In genomic region chr11:118317129-118317528, GRCm38 (mm10) we compare ENCODE assay signal across 9 mouse cellular contexts. TPM values are rescaled to one million over a fixed set of nuclear protein-coding genes. Genes with fewer than 3 reads are reported as not detected.
A peak's percentile ranks its signal among the peaks of the same experiment; 100 is the strongest.
DNase-seq lines count a peak whose midpoint lies in the region; ATAC-seq and TF ChIP-seq lines count a peak whose summit lies in the region.
"Had no signal": no experiment of that assay in that cellular context is flagged by ENCODE, and none has a peak within 500 bp of the region (broad histone marks: within the 10 kb centered on the region; RNA-seq: fewer than 3 reads in every experiment).

No protein-coding gene starts in this region.

- no peaks in the 10 kb centered on the region for H3K4me1 ChIP-seq in ES-Bruce4 (ENCODE audit: control insufficient read depth, insufficient read depth, low read length)
- peaks cover 9% of the 10 kb centered on the region for H3K4me1 ChIP-seq in forebrain, embryonic 13.5 days
- no peaks in the 10 kb centered on the region for H3K4me1 ChIP-seq in liver, postnatal 0 days (ENCODE audit: insufficient read depth)
- H3K4me1 ChIP-seq: lung, embryonic 15.5 days had no signal

- no peak for TF ChIP-seq POLR2A in ES-Bruce4 (IDR thresholded peaks at IDR 0.05; ENCODE audit: insufficient read depth, low read length)

- no peaks in the 10 kb centered on the region for H3K36me3 ChIP-seq in ES-Bruce4 (ENCODE audit: control insufficient read depth, insufficient read depth, low read length, poor library complexity, severe bottlenecking)
- H3K36me3 ChIP-seq in forebrain, embryonic 13.5 days (ENCODE audit: poor library complexity, severe bottlenecking): peaks cover 42% of the 10 kb centered on the region
- no peaks in the 10 kb centered on the region for H3K36me3 ChIP-seq in liver, postnatal 0 days (replicated peaks; ENCODE audit: insufficient read depth, low read length)

- 32% methylated on average over 7 of the region's 7 CpGs for WGBS in forebrain, embryonic 13.5 days
- WGBS in liver, postnatal 0 days (ENCODE audit: insufficient replicate concordance): 25% methylated on average over 7 of the region's 7 CpGs

- no peaks in the 10 kb centered on the region for H3K27me3 ChIP-seq in ES-Bruce4 (ENCODE audit: control insufficient read depth, insufficient read depth, low read length, poor library complexity, severe bottlenecking)
- no peaks in the 10 kb centered on the region for H3K27me3 ChIP-seq in forebrain, embryonic 13.5 days
- H3K27me3 ChIP-seq in liver, postnatal 0 days (ENCODE audit: insufficient read depth, low read length): no peaks in the 10 kb centered on the region
- H3K27me3 ChIP-seq: lung, embryonic 15.5 days had no signal

- H3K4me2 ChIP-seq in forebrain, embryonic 13.5 days: no peak overlapping the region
- H3K4me2 ChIP-seq in liver, postnatal 0 days (ENCODE audit: low read depth, low read length): no peak overlapping the region
- H3K4me2 ChIP-seq: lung, embryonic 15.5 days had no signal

- no peak overlapping the region for H3K27ac ChIP-seq in ES-Bruce4 (ENCODE audit: insufficient read depth, low read length)
- H3K27ac ChIP-seq in forebrain, embryonic 13.5 days: no peak overlapping the region
- no peak overlapping the region for H3K27ac ChIP-seq in liver, postnatal 0 days (ENCODE audit: low read depth)
- H3K27ac ChIP-seq: lung, embryonic 15.5 days had no signal

- H3K9ac ChIP-seq in ES-Bruce4 (ENCODE audit: low read depth, poor library complexity, severe bottlenecking): no peak overlapping the region
- no peak overlapping the region for H3K9ac ChIP-seq in forebrain, embryonic 13.5 days
- H3K9ac ChIP-seq in liver, postnatal 0 days (replicated peaks): no peak overlapping the region
- H3K9ac ChIP-seq: lung, embryonic 15.5 days had no signal

- peak; percentile 90 for TF ChIP-seq CTCF in ES-Bruce4 (IDR thresholded peaks at IDR 0.05; ENCODE audit: low read depth, low read length)
- peak; percentile 82 for TF ChIP-seq CTCF in liver, postnatal 0 days (IDR thresholded peaks at IDR 0.05; ENCODE audit: low read depth)

- peak; percentile 41 for ATAC-seq in forebrain, embryonic 13.5 days
- peak; percentile 27; the same call in 1 of the 2 replicates for ATAC-seq in liver, postnatal 0 days

- H3K9me3 ChIP-seq in ES-Bruce4 (replicated peaks; ENCODE audit: control insufficient read depth, insufficient read depth, low read length, poor library complexity, severe bottlenecking): no peaks in the 10 kb centered on the region
- no peaks in the 10 kb centered on the region for H3K9me3 ChIP-seq in forebrain, embryonic 13.5 days (replicated peaks)
- H3K9me3 ChIP-seq in liver, postnatal 0 days (ENCODE audit: low read length): no peaks in the 10 kb centered on the region
- H3K9me3 ChIP-seq: lung, embryonic 15.5 days had no signal

- no peak overlapping the region for H3K4me3 ChIP-seq in ES-Bruce4 (ENCODE audit: low read depth, low read length)
- no peak overlapping the region for H3K4me3 ChIP-seq in forebrain, embryonic 13.5 days
- no peak overlapping the region for H3K4me3 ChIP-seq in liver, postnatal 0 days (ENCODE audit: low read depth, low read length)
- H3K4me3 ChIP-seq: lung, embryonic 15.5 days had no signal

- DNase-seq in frontal cortex, postnatal 36 days (ENCODE audit: low spot score in 2 of 2): peak; percentile 57 to 60
- DNase-seq in frontal cortex, postnatal 14 days (ENCODE audit: low spot score in 2 of 2): no peak
- peak; percentile 39 for DNase-seq in c-Kit-positive CD71-positive TER-119-negative erythroid progenitor cells, embryonic 14.5 days (ENCODE audit: low read depth)
- DNase-seq in kidney, adult 18-20 months: peak; percentile 58
- peak; percentile 38 for DNase-seq in liver, postnatal 0 days
- peak; percentile 81 for DNase-seq in retina, postnatal 1 day

- no peak for TF ChIP-seq EP300 in ES-Bruce4 (IDR thresholded peaks at IDR 0.05; ENCODE audit: insufficient read depth, low read depth, low read length)
- TF ChIP-seq EP300 in liver, postnatal 0 days (IDR thresholded peaks at IDR 0.05; ENCODE audit: low read depth): no peak

RNA-seq across cellular contexts. Expression of gene Cep295nl, which starts 25.2 kb away (rescaled TPM):
- 0.41 and 0.64 TPM in 2 replicates for polyA plus RNA-seq in ES-Bruce4 (2011; ENCODE audit: insufficient read depth, insufficient read length, low read depth, missing spikeins)
- 0.13 and 0.31 TPM in 2 replicates for polyA plus RNA-seq in forebrain, embryonic 13.5 days (2015; fragmentation: Nextera tagmentation; extraction: Ambion mirVana)
- 0.05 TPM in 1 of 2 replicates, not detected in the other for polyA plus RNA-seq in liver, postnatal 0 days (2015; fragmentation: Nextera tagmentation; extraction: Ambion mirVana)

RNA-seq across cellular contexts. Expression of gene Usp36, which starts 27.1 kb away (rescaled TPM):
- 26.1 and 26.8 TPM in 2 replicates for polyA plus RNA-seq in ES-Bruce4 (2011; ENCODE audit: insufficient read depth, insufficient read length, low read depth, missing spikeins)
- polyA plus RNA-seq in forebrain, embryonic 13.5 days (2015; fragmentation: Nextera tagmentation; extraction: Ambion mirVana): 14.1 and 16.9 TPM in 2 replicates
- polyA plus RNA-seq in liver, postnatal 0 days (2015; fragmentation: Nextera tagmentation; extraction: Ambion mirVana): 3.2 and 3.8 TPM in 2 replicates

RNA-seq across cellular contexts. Expression of gene Timp2, which starts 38.4 kb away (rescaled TPM):
- 19.4 and 23.6 TPM in 2 replicates for polyA plus RNA-seq in ES-Bruce4 (2011; ENCODE audit: insufficient read depth, insufficient read length, low read depth, missing spikeins)
- 36.0 and 38.8 TPM in 2 replicates for polyA plus RNA-seq in forebrain, embryonic 13.5 days (2015; fragmentation: Nextera tagmentation; extraction: Ambion mirVana)
- polyA plus RNA-seq in liver, postnatal 0 days (2015; fragmentation: Nextera tagmentation; extraction: Ambion mirVana): 8.4 TPM in 2 replicates

Comparison
In these comparisons a context has a peak if more than half of its experiments do, and no peak if none do; other contexts are left out.
1. DNase-seq: peak in frontal cortex, postnatal 36 days (2 of 2), c-Kit-positive CD71-positive TER-119-negative erythroid progenitor cells, embryonic 14.5 days (single experiment), kidney, adult 18-20 months (single experiment), liver, postnatal 0 days (single experiment) and retina, postnatal 1 day (single experiment); none in frontal cortex, postnatal 14 days (0 of 2).